Mouse (Mus musculus) liver, adult 2 months (tissue): ENCODE data around the gene Dda1.

Source experiments
- CTCF ChIP-seq: fragments of 200-500 bp; IDR thresholded peaks from 2 replicates; pipeline ENCODE4 v1.5.1; 2011; ENCODE audit warnings: low read depth, low read length, control low read depth
- POLR2A ChIP-seq: fragments of 200-500 bp; IDR thresholded peaks from 2 replicates; pipeline ENCODE4 v1.6.1; 2011; ENCODE audit warnings: low read length, control low read depth; ENCODE audit not compliant: insufficient read depth; ENCODE audit errors: extremely low read depth

DNA sequence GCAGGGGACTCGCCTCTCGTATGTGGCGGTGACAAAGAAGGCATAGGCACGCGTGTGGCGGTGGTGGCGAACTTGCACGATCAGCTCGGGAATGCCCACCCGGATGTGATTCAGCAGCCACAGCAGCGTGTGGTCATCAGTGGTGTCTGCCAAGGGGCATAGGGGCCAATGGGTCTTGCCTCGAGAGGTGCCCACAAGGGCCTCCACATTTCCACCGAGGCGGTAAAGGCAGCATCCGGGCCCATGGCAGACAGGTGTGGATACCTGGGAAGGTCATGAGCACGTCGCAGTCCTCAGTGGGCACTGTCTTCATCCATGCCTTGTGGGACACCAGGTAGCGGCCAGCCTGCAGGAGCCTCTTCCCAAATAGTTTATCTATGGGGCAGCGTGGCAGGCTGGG, 15.7 kb downstream of the Dda1 start:
- no peak for TF ChIP-seq CTCF
- no peak for TF ChIP-seq POLR2A
